Mouse (Mus musculus) left cerebral cortex, adult 2 months (tissue): Measurements from ENCODE around the gene Telo2. TPM values are rescaled to one million over a fixed set of nuclear protein-coding genes. Genes with fewer than 3 reads are reported as not detected.
A peak's percentile ranks its signal among the peaks of the same experiment; 100 is the strongest.
"Not testable (repeated sequence)": the region's sequence is repeated elsewhere in the genome, so short reads cannot be mapped to it uniquely, and the experiment has no call there.

Experiments used
- DNase-seq, 2 experiments: peaks; one replicate each; pipeline ENCODE4 v3.0.0; 2021 to 2022; ENCODE audit warnings: low spot score in 2 of 2, mixed read lengths in 1 of 2; ENCODE audit errors: extremely low spot score in 1 of 2
- H3K27ac ChIP-seq: fragments of 200-600 bp; 2 replicates; pipeline ENCODE4 v1.8.1; 2022
- H3K4me3 ChIP-seq: fragments of 200-600 bp; 2 replicates; pipeline ENCODE4 v1.8.1; 2022
- CTCF ChIP-seq: fragments of 200-600 bp; IDR thresholded peaks from 2 replicates; pipeline ENCODE4 v1.8.1; 2022; ENCODE audit warnings: antibody characterized with exemption, mild to moderate bottlenecking, moderate library complexity
- intact Hi-C: fragments of 180-260 bp; cut with DNase I; formaldehyde crosslinking; loops from one replicate; pipeline ENCODE4 v1.15.1; 2025
- long read RNA-seq, 2 experiments: library from polyadenylated mRNA; stranded (forward); transcript quantifications; one replicate each; pipeline ENCODE4 v2.0.0; 2021; ENCODE audit warnings: borderline mapping rate in 2 of 2
- total RNA-seq, 2 experiments: library from RNA; stranded (reverse); gene quantifications; 2 replicates each; pipeline ENCODE4 v1.2.3; 2021

The Telo2 gene
- total RNA-seq: 10 to 100 TPM; 25.8 to 30.7 TPM
- long read RNA-seq, experiment 1, transcript Telo2-202 (21 exons, 3,530 nt): major isoform, 9 of 27 reads
- long read RNA-seq, experiment 1, partial matches to known transcripts: 1 of 27 reads
- long read RNA-seq, experiment 1, other reads (novel, unspliced or antisense): 15 of 27 reads
- long read RNA-seq, experiment 2, transcript Telo2-202 (21 exons, 3,530 nt): major isoform, 16 of 39 reads
- long read RNA-seq, experiment 2, partial matches to known transcripts: 5 of 39 reads
- long read RNA-seq, experiment 2, other reads (novel, unspliced or antisense): 13 of 39 reads

GRCm38 (mm10) chr17:25115664-25116432, at the start of gene Telo2:
TSS of gene Telo2 (minus strand) at chr17:25115967.
- intact Hi-C loops: loop anchor here (5.0 kb wide), 1 partner anchor 156 kb away; the partner anchor contains the start of gene Ube2i
- H3K4me3 ChIP-seq: peak within 1 kb of the TSS; percentile 57
- peak; percentile 90 to 93 for DNase-seq
- peak within 1 kb of the TSS; percentile 87 for H3K27ac ChIP-seq
- TF ChIP-seq CTCF: no peak; the same call in 1 of the 2 replicates

GRCm38 (mm10) chr17:25164770-25165169, 49.0 kb upstream of the Telo2 start:
- DNase-seq: no peak
- intact Hi-C loops: no loop called here
- no peak for TF ChIP-seq CTCF
- no peak overlapping the region for H3K27ac ChIP-seq
- no peak overlapping the region for H3K4me3 ChIP-seq

GRCm38 (mm10) chr17:25163387-25163786, 47.6 kb upstream of the Telo2 start:
- DNase-seq: no peak
- intact Hi-C loops: no loop called here
- H3K4me3 ChIP-seq: no peak overlapping the region
- H3K27ac ChIP-seq: no peak overlapping the region
- no peak for TF ChIP-seq CTCF

- DNase-seq: no peak
- TF ChIP-seq CTCF: no peak
- no peak within 1 kb of the TSS for H3K4me3 ChIP-seq
- intact Hi-C loops: no loop called here
- H3K27ac ChIP-seq: no peak within 1 kb of the TSS
These were observed 46.4 kb upstream of the Telo2 start, which contains the start of gene Ccdc154 for GRCm38 (mm10) chr17:25162161-25162560. TSS of gene Ccdc154 (plus strand) at chr17:25162461.

- intact Hi-C loops: no loop called here
- Histone ChIP-seq H3K27ac (no peak overlapping the region), H3K4me3 (no peak overlapping the region)
- DNase-seq: no peak
- peak; percentile 41 for TF ChIP-seq CTCF
These were observed 24.2 kb upstream of the Telo2 start for GRCm38 (mm10) chr17:25139960-25140359.

- Histone ChIP-seq H3K27ac (no peak overlapping the region), H3K4me3 (no peak overlapping the region)
- TF ChIP-seq CTCF: no peak
- no peak for DNase-seq
- intact Hi-C loops: no loop called here
These were observed 23.0 kb upstream of the Telo2 start for GRCm38 (mm10) chr17:25138803-25139202.

- intact Hi-C loops: no loop called here
- Histone ChIP-seq H3K27ac (no peak overlapping the region), H3K4me3 (no peak overlapping the region)
- DNase-seq: no peak
- TF ChIP-seq CTCF: no peak
These were observed 19.9 kb upstream of the Telo2 start for GRCm38 (mm10) chr17:25135622-25136021.

GRCm38 (mm10) chr17:25133275-25133698, 17.5 kb upstream of the Telo2 start, which contains the start of gene Clcn7:
TSS of gene Clcn7 (plus strand) at chr17:25133391.
- Histone ChIP-seq H3K4me3 (peak within 1 kb of the TSS; percentile 99), H3K27ac (peak within 1 kb of the TSS; percentile 81)
- intact Hi-C loops: loop anchor here (1.0 kb wide), 1 partner anchor 51 kb away; the partner anchor contains the start of gene BC003965
- peak; percentile 94 to 96 for DNase-seq
- TF ChIP-seq CTCF: no peak

- no peak overlapping the region for H3K4me3 ChIP-seq
- H3K27ac ChIP-seq: no peak overlapping the region
- no peak for DNase-seq
- TF ChIP-seq CTCF: peak; percentile 20
- intact Hi-C loops: no loop called here
These were observed 14.3 kb upstream of the Telo2 start for GRCm38 (mm10) chr17:25130060-25130459.

- no peak for DNase-seq
- no peak for TF ChIP-seq CTCF
- Histone ChIP-seq H3K4me3 (no peak overlapping the region), H3K27ac (no peak overlapping the region)
- intact Hi-C loops: no loop called here
These were observed 11.9 kb upstream of the Telo2 start for GRCm38 (mm10) chr17:25127681-25128080.

GRCm38 (mm10) chr17:25127079-25127478, 11.3 kb upstream of the Telo2 start:
- TF ChIP-seq CTCF: no peak
- Histone ChIP-seq H3K27ac (no peak overlapping the region), H3K4me3 (no peak overlapping the region)
- intact Hi-C loops: no loop called here
- DNase-seq: no peak

GRCm38 (mm10) chr17:25125442-25126060, 9.8 kb upstream of the Telo2 start:
- H3K27ac ChIP-seq, DNase-seq, intact Hi-C loops, H3K4me3 ChIP-seq: not testable (repeated sequence)
